ENCODE assay signal across 8 mouse cellular contexts in genomic region chr13:63563781-63564625, GRCm38 (mm10). TPM values are rescaled to one million over a fixed set of nuclear protein-coding genes. Genes with fewer than 3 reads are reported as not detected.
DNase-seq lines count a peak whose midpoint lies in the region; ATAC-seq and TF ChIP-seq lines count a peak whose summit lies in the region.

No protein-coding gene starts in this region.

- peaks cover 46% of the 10 kb centered on the region for H3K36me3 ChIP-seq in E14TG2a.4 (ENCODE audit: insufficient read depth, low read length)
- peaks cover 36% of the 10 kb centered on the region for H3K36me3 ChIP-seq in forebrain, embryonic 10.5 days (replicated peaks)
- H3K36me3 ChIP-seq in heart, postnatal 0 days (replicated peaks; ENCODE audit: control insufficient read depth, insufficient read depth, low read length), result 0 out of 2 replicates have a peak, but pooled peaks cover 6% of the 10 kb centered on the region
- no peaks in the 10 kb centered on the region for H3K36me3 ChIP-seq in macrophage (ENCODE audit: inconsistent target)

- DNase-seq in adrenal gland, postnatal 4 days (ENCODE audit: low spot score in 2 of 2), result peak; percentile 28 to 43
- DNase-seq in forebrain, embryonic 10.5 days (ENCODE audit: extremely low spot score, low spot score), result peak; percentile 61
- peak; percentile 41 for DNase-seq in heart, postnatal 0 days (ENCODE audit: low spot score)
- DNase-seq in kidney, postnatal 4 days, result peak; percentile 74 to 83
- peak; percentile 39 to 44 for DNase-seq in right cerebral cortex, postnatal 36 days (ENCODE audit: low spot score in 2 of 2)

- WGBS in forebrain, embryonic 10.5 days, result under 1% methylated on average over 51 of the region's 51 CpGs
- WGBS in heart, postnatal 0 days, result under 1% methylated on average over 50 of the region's 51 CpGs
- under 1% methylated on average over 51 of the region's 51 CpGs for WGBS in macrophage (ENCODE audit: missing documents)

- H3K9me3 ChIP-seq in E14TG2a.4 (ENCODE audit: low read length), result no peaks in the 10 kb centered on the region
- H3K9me3 ChIP-seq in forebrain, embryonic 10.5 days, result no peaks in the 10 kb centered on the region
- H3K9me3 ChIP-seq in heart, postnatal 0 days (replicated peaks; ENCODE audit: control insufficient read depth, low read length), result no peaks in the 10 kb centered on the region

- peak overlapping the region; percentile 89 for H3K9ac ChIP-seq in heart, postnatal 0 days (replicated peaks; ENCODE audit: low read depth, low read length)

- H3K4me3 ChIP-seq in E14TG2a.4 (replicated peaks; ENCODE audit: low read length), result peak overlapping the region; percentile 92
- H3K4me3 ChIP-seq in forebrain, embryonic 10.5 days, result peak overlapping the region; percentile 98
- H3K4me3 ChIP-seq in heart, postnatal 0 days (ENCODE audit: low read depth, low read length), result peak overlapping the region; percentile 77
- H3K4me3 ChIP-seq in macrophage (ENCODE audit: inconsistent target), result peak overlapping the region; percentile 50

- no peaks in the 10 kb centered on the region for H3K79me2 ChIP-seq in macrophage (ENCODE audit: inconsistent target)

- TF ChIP-seq EP300 in heart, postnatal 0 days (IDR thresholded peaks at IDR 0.05; ENCODE audit: low read depth), result no peak

- 0 out of 2 replicates have a peak, but pooled peaks cover 3% of the 10 kb centered on the region for H3K27me3 ChIP-seq in E14TG2a.4 (ENCODE audit: insufficient read depth, low read length)
- H3K27me3 ChIP-seq in forebrain, embryonic 10.5 days (ENCODE audit: poor library complexity, severe bottlenecking), result peaks cover 42% of the 10 kb centered on the region
- 0 out of 2 replicates have a peak, but pooled peaks cover 2% of the 10 kb centered on the region for H3K27me3 ChIP-seq in heart, postnatal 0 days (ENCODE audit: control insufficient read depth, insufficient read depth, low read length)

- peak overlapping the region; percentile 99 for H3K27ac ChIP-seq in forebrain, embryonic 10.5 days
- peak overlapping the region; percentile 97 for H3K27ac ChIP-seq in heart, postnatal 0 days (ENCODE audit: low read depth)
- no peak overlapping the region for H3K27ac ChIP-seq in macrophage

- ATAC-seq in heart, postnatal 0 days (ENCODE audit: insufficient read depth, low read depth), result 0 out of 2 replicates have a peak, but pooled peaks have one; percentile 4
- no peak for ATAC-seq in erythroid progenitor cell, adult 5-6 weeks (replicated peaks; ENCODE audit: low FRiP score, poor library complexity, severe bottlenecking)

- no peak for TF ChIP-seq CTCF in E14TG2a.4 (conservative IDR thresholded peaks at IDR 0.05; ENCODE audit: low read length)
- TF ChIP-seq CTCF in heart, postnatal 0 days (IDR thresholded peaks at IDR 0.05; ENCODE audit: low read depth), result no peak

- H3K4me2 ChIP-seq in heart, postnatal 0 days (ENCODE audit: low read depth, low read length), result peak overlapping the region; percentile 99

- H3K4me1 ChIP-seq in E14TG2a.4 (replicated peaks; ENCODE audit: low read depth, low read length), result peaks cover 58% of the 10 kb centered on the region
- peaks cover 86% of the 10 kb centered on the region for H3K4me1 ChIP-seq in forebrain, embryonic 10.5 days
- H3K4me1 ChIP-seq in heart, postnatal 0 days (ENCODE audit: control insufficient read depth, insufficient read depth), result peaks cover 28% of the 10 kb centered on the region

RNA-seq across cellular contexts. Expression of gene Ptch1, which starts 9.4 kb away (rescaled TPM):
- total RNA-seq in adrenal gland, postnatal 4 days (2021), result 10 to 100 TPM; 80.5 to 82.9 TPM
- polyA plus RNA-seq in forebrain, embryonic 10.5 days (2016; fragmentation: Nextera tagmentation; extraction: Ambion mirVana), result 21.0 and 23.6 TPM in 2 replicates
- 10.4 and 10.6 TPM in 2 replicates for total RNA-seq in heart, postnatal 0 days (2014; rRNA removed; ENCODE audit: low replicate concordance)
- polyA plus RNA-seq in heart, postnatal 0 days (2015; fragmentation: Nextera tagmentation; extraction: Ambion mirVana), result 2.3 and 2.9 TPM in 2 replicates
- 100 to 1,000 TPM in 2 of 26 experiments, 10 to 100 TPM in 7, 1 to 10 TPM in 17; 1.6 to 148 (median 7.5) TPM for total RNA-seq in macrophage (2018; cell fraction: chromatin; rRNA removed)
- 10 to 100 TPM in 2 of 26 experiments, 1 to 10 TPM in 23, under 1 TPM in 1; 0.94 to 26.5 (median 2.5) TPM for total RNA-seq in macrophage (2018; cell fraction: cytosol; rRNA removed)
- total RNA-seq in macrophage (2018; cell fraction: nucleus; rRNA removed), result 10 to 100 TPM in 7 of 26 experiments, 1 to 10 TPM in 19; 2.3 to 70.8 (median 5.9) TPM
- 1.7 to 1.8 TPM (median 1.8 TPM) in 3 replicates for polyA plus RNA-seq in macrophage (2018)
- total RNA-seq in erythroid progenitor cell, adult 5-6 weeks (2015; ENCODE audit: low replicate concordance), result 4.0 and 6.3 TPM in 2 replicates
- total RNA-seq in erythroid progenitor cell, adult 5-6 weeks (2017; ENCODE audit: low replicate concordance), result 1.6 and 2.6 TPM in 2 replicates
